Mouse (Mus musculus) frontal cortex, adult (tissue): Measurements from ENCODE around the gene Zfc3h1.

Experiments used
- ATAC-seq: cut with Nextera tagmentation; 2 replicates; pipeline ENCODE4 v1.9.2; 2017; ENCODE audit warnings: mild to moderate bottlenecking, moderate library complexity, mixed read lengths; ENCODE audit not compliant: low TSS enrichment

Zfc3h1 gene

GRCm38 (mm10) chr10:115475000-115475550 lies 90.3 kb downstream of the Zfc3h1 start:
- ATAC-seq: no peak

GRCm38 (mm10) chr10:115476506-115476905 lies 91.7 kb downstream of the Zfc3h1 start:
- no peak for ATAC-seq

- peak; percentile 20; the same call in 1 of the 2 replicates for ATAC-seq
These were observed 93.8 kb downstream of the Zfc3h1 start for GRCm38 (mm10) chr10:115478441-115479141.
